Mouse (Mus musculus): ENCODE results near the gene Stx5a.

Gene Stx5a

GRCm38 (mm10) chr19:8741243-8741869, at the start of gene Stx5a:
TSS of gene Stx5a (plus strand) at chr19:8741413.
- DNase-seq = peak; percentile 95 to 96

- no peak for DNase-seq
Measured at GRCm38 (mm10) chr19:8691871-8692539, 49.2 kb upstream of the Stx5a start.

DNA sequence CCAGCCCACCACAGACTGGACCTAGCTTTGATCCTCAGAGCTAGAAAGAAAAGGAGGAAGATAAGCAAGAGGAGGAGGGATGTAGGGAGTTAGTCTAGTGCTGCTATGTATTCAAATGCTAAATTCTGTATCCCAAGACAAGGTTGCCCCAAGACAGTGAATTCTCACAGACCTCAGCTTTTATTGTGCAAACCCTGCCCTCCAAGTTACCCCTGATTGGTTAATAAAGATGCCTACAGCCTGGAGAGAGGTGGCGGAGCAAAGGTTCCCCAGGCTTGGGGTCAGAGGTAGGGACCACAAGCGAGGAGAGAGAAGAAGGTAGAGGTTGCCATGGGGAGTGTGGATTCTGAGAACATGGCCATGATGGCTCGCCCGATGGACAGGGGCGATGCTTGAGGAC, 48.5 kb upstream of the Stx5a start:
- no peak for DNase-seq

DNA sequence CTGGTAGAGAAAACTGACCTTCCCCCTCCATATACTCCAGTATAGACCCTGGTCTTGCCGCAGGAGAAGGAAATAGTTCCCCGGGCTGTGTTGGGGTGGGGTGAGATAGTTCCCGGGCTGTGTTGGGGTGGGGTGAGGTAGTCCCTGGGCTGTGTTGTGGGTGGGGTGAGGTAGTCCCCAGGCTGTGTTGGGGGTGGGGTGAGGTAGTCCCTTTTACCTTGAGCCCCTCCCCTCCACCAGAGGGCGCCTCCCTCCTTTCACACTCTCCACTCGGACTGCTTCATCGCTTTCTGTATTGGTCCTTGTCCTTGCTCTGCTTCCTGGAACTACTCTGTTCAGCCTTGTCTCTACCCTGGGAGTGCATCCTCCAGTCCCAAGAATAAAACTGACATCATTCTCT, 45.9 kb upstream of the Stx5a start:
- peak in 1 of 2 experiments; percentile 33 for DNase-seq

GRCm38 (mm10) chr19:8699652-8700051, 41.6 kb upstream of the Stx5a start:
- DNase-seq = no peak

DNA sequence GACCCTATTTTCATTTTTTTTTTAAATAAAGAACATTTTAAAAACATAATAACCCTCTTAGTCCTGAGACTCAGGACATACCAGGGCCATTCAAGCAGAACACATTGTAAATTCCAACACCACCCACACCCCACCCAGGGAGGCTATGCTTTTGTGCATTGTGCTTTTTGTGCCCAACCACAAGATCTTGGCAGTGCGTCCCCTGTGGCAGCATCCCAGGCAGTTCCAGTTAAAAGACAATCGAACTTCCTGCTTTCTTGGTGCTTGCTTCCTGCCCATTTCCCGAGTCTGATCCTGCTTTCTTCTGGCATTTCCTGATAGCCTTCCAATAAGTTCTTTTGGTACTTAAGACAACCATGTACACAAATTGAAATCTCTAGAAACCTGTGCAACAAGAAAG, 38.8 kb upstream of the Stx5a start:
- DNase-seq = no peak

DNA sequence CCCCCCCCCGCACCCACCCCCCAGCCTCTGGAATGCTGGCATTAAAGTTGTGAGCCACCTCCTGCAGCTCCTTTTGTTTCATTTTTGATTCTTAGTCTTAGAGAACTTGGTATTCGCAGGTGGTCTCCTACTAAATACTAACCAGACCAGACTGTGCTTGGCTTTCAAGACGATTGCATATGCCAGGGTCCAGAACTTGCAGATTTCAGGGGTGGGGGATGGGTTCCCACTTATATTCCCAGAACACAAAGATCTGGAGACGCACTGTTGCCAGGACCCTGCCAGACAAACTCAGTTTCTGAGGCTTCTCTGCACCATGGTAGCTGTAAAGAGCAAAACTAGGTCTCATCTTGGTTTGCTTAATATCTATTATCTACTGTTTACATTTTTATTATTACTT, 37.6 kb upstream of the Stx5a start:
- no peak for DNase-seq

GRCm38 (mm10) chr19:8705026-8705708, 36.0 kb upstream of the Stx5a start:
- no peak for DNase-seq

- DNase-seq = no peak
Measured at GRCm38 (mm10) chr19:8706132-8706667, 35.0 kb upstream of the Stx5a start.

DNA sequence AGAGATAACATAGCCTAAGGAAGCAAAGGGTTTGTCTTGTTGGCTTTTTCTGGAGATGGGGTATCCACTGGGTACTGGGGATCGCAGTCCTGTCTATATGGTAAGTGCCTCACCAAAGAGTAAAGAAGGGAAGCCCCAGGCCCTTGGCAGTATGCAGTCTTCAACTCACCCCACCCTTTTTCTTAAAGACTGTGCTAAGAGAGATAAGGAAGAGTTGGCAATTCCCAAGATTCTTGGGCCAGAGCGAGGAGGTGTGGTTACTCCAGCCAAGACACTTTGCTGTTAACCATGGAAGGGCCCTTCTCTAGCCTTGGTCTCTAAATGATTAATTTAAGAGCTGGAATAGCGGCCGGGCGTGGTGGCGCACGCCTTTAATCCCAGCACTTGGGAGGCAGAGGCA, 34.3 kb upstream of the Stx5a start:
- DNase-seq = no peak

GRCm38 (mm10) chr19:8708954-8709353, 32.3 kb upstream of the Stx5a start:
- no peak for DNase-seq

- no peak for DNase-seq
Measured at GRCm38 (mm10) chr19:8710057-8710456, 31.2 kb upstream of the Stx5a start.

DNA sequence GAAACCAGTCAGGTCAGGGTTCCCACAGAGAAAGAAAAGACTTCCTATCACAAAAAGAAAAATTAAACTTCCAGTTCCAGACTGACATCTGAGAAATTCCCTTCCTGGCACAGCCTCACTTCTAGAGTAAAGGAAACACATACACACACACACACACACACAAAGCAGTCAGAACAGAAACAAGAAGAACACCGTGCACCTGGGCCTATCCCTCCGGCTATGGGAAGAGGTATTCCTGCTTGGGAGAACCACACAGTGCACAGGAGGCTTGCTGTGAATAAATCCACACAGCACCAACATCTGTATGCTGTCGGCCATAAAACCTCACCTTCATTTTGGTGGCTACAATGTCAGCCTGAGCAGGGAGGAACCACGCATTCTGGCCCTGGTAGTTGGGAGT, 29.7 kb upstream of the Stx5a start:
- DNase-seq = no peak

DNA sequence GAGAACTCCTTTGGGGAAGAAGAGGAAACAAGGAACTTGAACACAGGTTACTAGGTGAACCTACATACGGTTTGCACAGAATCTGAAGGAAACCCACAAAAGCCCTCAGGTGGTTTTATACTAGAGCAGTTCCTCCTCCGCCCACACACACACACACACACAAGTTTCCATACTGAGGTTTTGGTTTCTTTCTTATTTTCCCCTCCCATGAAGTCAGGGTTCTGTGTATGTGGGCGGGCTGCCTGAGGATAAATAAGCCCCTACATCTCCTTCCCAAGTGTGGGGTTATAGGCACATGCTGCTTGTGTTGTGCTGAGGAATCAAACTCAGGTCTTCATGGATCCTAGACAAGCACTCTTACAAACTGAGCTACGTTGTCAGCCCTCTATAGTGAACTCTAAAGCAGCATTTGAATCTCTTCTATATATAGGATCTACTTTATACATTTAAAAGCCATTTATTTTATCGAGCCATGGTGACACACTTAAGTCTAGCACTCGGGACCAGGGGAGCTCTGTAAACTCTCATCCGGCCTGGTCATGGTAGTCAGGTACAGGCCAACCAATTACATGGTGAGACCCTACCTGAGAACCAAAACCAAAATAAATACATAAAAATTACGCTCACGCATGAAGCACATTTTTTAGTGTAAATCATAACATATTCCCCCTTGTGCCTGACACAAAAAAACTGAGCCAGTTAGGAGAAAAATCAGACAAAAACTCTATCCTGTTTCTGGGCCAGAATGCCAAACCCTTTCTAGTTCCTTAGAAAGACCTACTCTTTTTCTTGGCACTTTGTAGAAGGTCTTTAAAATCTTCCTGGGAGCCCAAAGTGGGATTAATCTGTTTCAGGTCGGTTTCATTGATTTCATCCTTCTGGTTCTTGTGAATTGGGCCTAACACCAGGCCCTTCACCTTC, 29.0 kb upstream of the Stx5a start:
- no peak for DNase-seq

- peak; percentile 60 to 79 for DNase-seq
Measured at GRCm38 (mm10) chr19:8712870-8713305, 28.3 kb upstream of the Stx5a start.

GRCm38 (mm10) chr19:8713306-8713996, 27.8 kb upstream of the Stx5a start:
- DNase-seq = peak; percentile 96 to 97

- no peak for DNase-seq
Measured at GRCm38 (mm10) chr19:8713997-8714652, 27.1 kb upstream of the Stx5a start.

- DNase-seq = peak; percentile 22 to 36
Measured at GRCm38 (mm10) chr19:8714653-8715481, 26.3 kb upstream of the Stx5a start.

DNA sequence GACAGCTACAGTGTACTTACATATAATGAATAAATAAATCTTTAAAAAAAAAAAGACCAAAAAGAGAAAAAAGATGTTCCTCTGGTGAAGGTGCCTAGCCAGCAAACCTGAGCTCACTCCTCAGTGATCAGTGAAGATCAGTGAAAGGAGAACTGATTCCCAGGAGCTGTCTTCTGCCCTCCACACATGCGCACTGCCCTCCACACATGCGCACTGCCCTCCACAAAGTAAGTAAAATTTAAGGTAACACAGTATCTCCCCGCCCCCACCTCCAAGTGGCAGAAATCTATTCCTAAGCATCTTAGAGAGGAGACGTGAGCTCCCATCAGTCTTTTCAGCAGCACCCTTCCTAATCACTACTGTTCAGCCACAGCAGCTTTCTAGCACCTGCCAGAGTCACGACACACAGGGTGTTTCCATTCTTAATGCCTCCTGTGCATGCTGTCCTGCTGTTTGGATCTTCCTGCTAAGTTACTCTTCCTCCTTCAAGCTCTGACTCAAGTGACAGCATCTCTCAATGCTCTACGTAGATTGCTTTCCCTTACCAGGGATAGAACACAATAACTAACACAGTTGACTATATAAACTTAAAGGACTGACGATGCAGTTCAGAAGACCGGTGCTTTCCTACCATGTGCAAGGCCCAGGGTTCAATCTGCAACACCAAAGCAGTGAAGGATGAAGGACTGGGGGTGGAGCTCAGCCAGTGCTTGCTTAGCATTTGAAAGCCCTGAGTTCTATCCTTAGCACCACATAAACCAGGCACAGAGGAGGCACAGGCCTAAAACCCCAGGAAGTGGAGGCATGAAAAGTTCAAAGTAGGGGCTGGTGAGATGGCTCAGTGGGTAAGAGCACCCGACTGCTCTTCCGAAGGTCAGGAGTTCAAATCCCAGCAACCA, 25.1 kb upstream of the Stx5a start:
- no peak for DNase-seq
